Mouse (Mus musculus): ENCODE results near the gene Rit1.

DNA sequence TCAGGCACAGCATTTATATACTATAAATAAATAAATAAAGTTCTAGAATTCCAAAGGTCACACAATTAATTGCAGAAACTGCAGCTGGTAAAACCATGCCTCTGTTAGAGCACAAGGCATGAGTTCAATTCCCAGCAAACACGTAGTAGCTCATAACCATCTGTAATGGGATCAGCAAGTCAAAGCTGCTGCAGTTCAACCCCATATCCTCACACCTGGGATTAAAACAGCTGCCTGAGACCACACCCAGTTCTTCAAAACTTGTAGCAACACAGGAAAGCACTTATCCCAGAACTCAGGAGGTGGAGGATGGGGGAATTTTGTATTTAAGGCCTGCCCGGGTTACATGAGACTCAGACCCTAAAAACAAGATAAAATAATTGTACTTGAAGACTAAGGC lies 1.9 kb upstream of the Rit1 start:
- TF ChIP-seq CTCF (conservative IDR thresholded peaks at IDR 0.05; ENCODE audit: low read length) (no peak), POU5F1 (IDR thresholded peaks at IDR 0.05; ENCODE audit: borderline replicate concordance, low read length) (no peak)
